Mouse (Mus musculus): ENCODE measurements around the gene Dnaja3.
"Not testable (repeated sequence)": the region's sequence is repeated elsewhere in the genome, so short reads cannot be mapped to it uniquely, and the experiment has no call there.

The Dnaja3 gene

GRCm38 (mm10) chr16:4667190-4667808 lies 27.5 kb downstream of the Dnaja3 start:
- peak; percentile 88 for DNase-seq (ENCODE audit: low spot score)

- DNase-seq (ENCODE audit: low spot score): no peak
These were observed 30.5 kb downstream of the Dnaja3 start for GRCm38 (mm10) chr16:4670317-4670716.

GRCm38 (mm10) chr16:4674091-4674490 lies 34.3 kb downstream of the Dnaja3 start:
- no peak for DNase-seq (ENCODE audit: low spot score)

GRCm38 (mm10) chr16:4676836-4677235 lies 37.0 kb downstream of the Dnaja3 start:
- DNase-seq (ENCODE audit: low spot score): no peak

GRCm38 (mm10) chr16:4678080-4678479 lies 38.3 kb downstream of the Dnaja3 start:
- DNase-seq (ENCODE audit: low spot score): no peak

- peak; percentile 96 for DNase-seq (ENCODE audit: low spot score)
These were observed 39.6 kb downstream of the Dnaja3 start, which contains the start of gene Coro7 for GRCm38 (mm10) chr16:4679121-4680018. Gene Coro7 (minus strand): TSS chr16:4679777.

- DNase-seq (ENCODE audit: low spot score): not testable (repeated sequence)
These were observed 41.2 kb downstream of the Dnaja3 start for GRCm38 (mm10) chr16:4680922-4681455.

- no peak for DNase-seq (ENCODE audit: low spot score)
These were observed 42.9 kb downstream of the Dnaja3 start for GRCm38 (mm10) chr16:4682628-4683179.

GRCm38 (mm10) chr16:4683193-4683580 lies 43.4 kb downstream of the Dnaja3 start:
- no peak for DNase-seq (ENCODE audit: low spot score)

- DNase-seq (ENCODE audit: low spot score): peak; percentile 94
These were observed 44.0 kb downstream of the Dnaja3 start for GRCm38 (mm10) chr16:4683581-4684456.

GRCm38 (mm10) chr16:4684457-4684791 lies 44.6 kb downstream of the Dnaja3 start:
- no peak for DNase-seq (ENCODE audit: low spot score)

- DNase-seq (ENCODE audit: low spot score): not testable (repeated sequence)
These were observed 49.6 kb downstream of the Dnaja3 start for GRCm38 (mm10) chr16:4689371-4689770.

GRCm38 (mm10) chr16:4701211-4701610 lies 61.4 kb downstream of the Dnaja3 start:
- DNase-seq (ENCODE audit: low spot score): no peak

- no peak for DNase-seq (ENCODE audit: low spot score)
These were observed 62.9 kb downstream of the Dnaja3 start for GRCm38 (mm10) chr16:4702646-4703045.

GRCm38 (mm10) chr16:4705541-4705940 lies 65.8 kb downstream of the Dnaja3 start:
- peak; percentile 76 for DNase-seq (ENCODE audit: low spot score)

- DNase-seq (ENCODE audit: low spot score): no peak
These were observed 71.4 kb downstream of the Dnaja3 start for GRCm38 (mm10) chr16:4711173-4711572.

GRCm38 (mm10) chr16:4713861-4714710 lies 74.3 kb downstream of the Dnaja3 start:
- no peak for DNase-seq (ENCODE audit: low spot score)

GRCm38 (mm10) chr16:4717866-4718265 lies 78.1 kb downstream of the Dnaja3 start:
- no peak for DNase-seq (ENCODE audit: low spot score)

GRCm38 (mm10) chr16:4718753-4719518 lies 79.1 kb downstream of the Dnaja3 start, which contains the start of gene Nmral1:
Gene Nmral1 (minus strand): TSS chr16:4719356.
- peak; percentile 46 for DNase-seq (ENCODE audit: low spot score)
